9 mouse cellular contexts compared by ENCODE assay signal in genomic region chr11:32283091-32283777, GRCm38 (mm10). TPM values are rescaled to one million over a fixed set of nuclear protein-coding genes. Genes with fewer than 3 reads are reported as not detected.
DNase-seq lines count a peak whose midpoint lies in the region; ATAC-seq and TF ChIP-seq lines count a peak whose summit lies in the region.
"Not testable (repeated sequence)": the region's sequence is repeated elsewhere in the genome, so short reads cannot be mapped to it uniquely, and the experiment has no call there.
"Had no signal": no experiment of that assay in that cellular context is flagged by ENCODE, and none has a peak within 500 bp of the region (broad histone marks: within the 10 kb centered on the region; RNA-seq: fewer than 3 reads in every experiment).

TSS of gene Hba-a1 (plus strand) at chr11:32283511.

- H3K4me3 ChIP-seq in erythroblast, embryonic 14.5 days (replicated peaks) = peak within 1 kb of the TSS; percentile 67
- not testable (repeated sequence) for H3K4me3 ChIP-seq in limb, embryonic 14.5 days (replicated peaks; ENCODE audit: low read length); spleen, adult 2 months (ENCODE audit: extremely low read depth, insufficient read depth, insufficient read length)

- peaks cover 12% of the 10 kb centered on the region for H3K27me3 ChIP-seq in erythroblast, embryonic 14.5 days (ENCODE audit: control insufficient read depth)
- H3K27me3 ChIP-seq in limb, embryonic 14.5 days (ENCODE audit: control insufficient read depth, insufficient read depth, low read length); spleen, adult 2 months (ENCODE audit: control insufficient read depth, insufficient read depth, low read length): not testable (repeated sequence)

- H3K36me3 ChIP-seq in erythroblast, embryonic 14.5 days (ENCODE audit: control insufficient read depth) = peaks cover 34% of the 10 kb centered on the region
- not testable (repeated sequence) for H3K36me3 ChIP-seq in limb, embryonic 14.5 days (ENCODE audit: control insufficient read depth, insufficient read depth, low read length); spleen, adult 2 months (ENCODE audit: control insufficient read depth, insufficient read depth, low read length)

- H3K4me1 ChIP-seq in erythroblast, embryonic 14.5 days (ENCODE audit: control insufficient read depth) = peaks cover 66% of the 10 kb centered on the region
- not testable (repeated sequence) for H3K4me1 ChIP-seq in limb, embryonic 14.5 days (ENCODE audit: control insufficient read depth, insufficient read depth, low read length); spleen, adult 2 months (ENCODE audit: control insufficient read depth, insufficient read depth, insufficient read length)

- WGBS in limb, embryonic 14.5 days = 67% methylated on average over 1 of the region's 5 CpGs
- WGBS in spleen, adult 2 months = 60% methylated on average over 1 of the region's 5 CpGs

- not testable (repeated sequence) for TF ChIP-seq CTCF in spleen, adult 2 months (IDR thresholded peaks at IDR 0.05; ENCODE audit: extremely low read depth, insufficient read depth, insufficient read length, insufficient replicate concordance)

- peak; percentile 23 to 40; a peak in 2 of 4 replicates for ATAC-seq in hematopoietic stem cell, adult 5-6 weeks (replicated peaks in 1 of 2; ENCODE audit: insufficient read depth in 1 of 2, low FRiP score in 2 of 2, low TSS enrichment in 1 of 2, low read depth in 1 of 2, poor library complexity in 2 of 2, severe bottlenecking in 2 of 2)
- ATAC-seq in limb, embryonic 14.5 days (ENCODE audit: low FRiP score, low read depth) = not testable (repeated sequence)
- peak; percentile 92 for ATAC-seq in megakaryocyte-erythroid progenitor cell, adult 5-6 weeks (replicated peaks; ENCODE audit: low FRiP score, low TSS enrichment, poor library complexity, severe bottlenecking)

- not testable (repeated sequence) for H3K9ac ChIP-seq in limb, embryonic 14.5 days (ENCODE audit: low read depth, low read length, severe bottlenecking)

- H3K27ac ChIP-seq in limb, embryonic 14.5 days (replicated peaks; ENCODE audit: low read depth, low read length) = not testable (repeated sequence)
- H3K27ac ChIP-seq in spleen, adult 2 months (ENCODE audit: insufficient read depth, low read length) = peak within 1 kb of the TSS; percentile 23; the same call in 1 of the 2 replicates

- not testable (repeated sequence) for TF ChIP-seq POLR2A in limb, embryonic 14.5 days (IDR thresholded peaks at IDR 0.05; ENCODE audit: borderline replicate concordance, extremely low read depth, insufficient read depth, insufficient read length); spleen, adult 2 months (IDR thresholded peaks at IDR 0.05; ENCODE audit: low read depth, low read length)

- not testable (repeated sequence) for H3K9me3 ChIP-seq in erythroblast, embryonic 14.5 days (ENCODE audit: control insufficient read depth, low read length); limb, embryonic 14.5 days (ENCODE audit: control insufficient read depth, low read length)

- H3K4me2 ChIP-seq in limb, embryonic 14.5 days (replicated peaks; ENCODE audit: low read depth, low read length, severe bottlenecking) = not testable (repeated sequence)

- not testable (repeated sequence) for DNase-seq in adrenal gland, postnatal 14 days; gonadal fat pad, adult 2 months (ENCODE audit: low read depth); layer of hippocampus, adult 18-20 months (ENCODE audit: low spot score in 2 of 2); limb, embryonic 14.5 days (ENCODE audit: low spot score); spleen, adult 2 months (ENCODE audit: low read depth in 1 of 2, low spot score in 2 of 2)

RNA-seq across cellular contexts. Expression of gene Hba-a1, which starts in this region (rescaled TPM):
- 9,215 and 11,792 TPM in 2 replicates for total RNA-seq in adrenal gland, postnatal 14 days (2021)
- polyA plus RNA-seq in erythroblast, embryonic 14.5 days (2012) = 387,305 and 409,151 TPM in 2 replicates
- 903 and 2,048 TPM in 2 replicates for polyA plus RNA-seq in gonadal fat pad, adult 2 months (2012; rRNA removed)
- 9.1 and 14.3 TPM in 2 replicates for total RNA-seq in hematopoietic stem cell, adult 5-6 weeks (2017)
- 100 to 1,000 TPM; 298 to 318 TPM for total RNA-seq in layer of hippocampus, adult 18-20 months (2021)
- polyA plus RNA-seq in limb, embryonic 14.5 days (2012; rRNA removed) = 4,119 and 4,850 TPM in 2 replicates
- 3,906 and 5,793 TPM in 2 replicates for polyA plus RNA-seq in limb, embryonic 14.5 days (2014; fragmentation: Nextera tagmentation; extraction: Ambion mirVana)
- 247 and 283 TPM in 2 replicates for total RNA-seq in megakaryocyte-erythroid progenitor cell, adult 5-6 weeks (2014; fragmentation: Nextera tagmentation)
- total RNA-seq in megakaryocyte-erythroid progenitor cell, adult 5-6 weeks (2017) = 19.7 and 99.3 TPM in 2 replicates
- polyA plus RNA-seq in spleen, adult 2 months (2012; rRNA removed) = 52,565 and 79,309 TPM in 2 replicates
- polyA plus RNA-seq: macrophage had no signal

Comparison
In these comparisons a context has a peak if more than half of its experiments do, and no peak if none do; other contexts are left out.
1. RNA of gene Hba-a1 (total RNA-seq): 9,215 to 11,792 TPM in adrenal gland, postnatal 14 days; 298 to 318 TPM in layer of hippocampus, adult 18-20 months, 19.7 to 283 TPM in megakaryocyte-erythroid progenitor cell, adult 5-6 weeks and 9.1 to 14.3 TPM in hematopoietic stem cell, adult 5-6 weeks; every median in the first group is over 10 times any median in the second.